10 mouse cellular contexts compared by ENCODE assay signal in the genomic region with DNA sequence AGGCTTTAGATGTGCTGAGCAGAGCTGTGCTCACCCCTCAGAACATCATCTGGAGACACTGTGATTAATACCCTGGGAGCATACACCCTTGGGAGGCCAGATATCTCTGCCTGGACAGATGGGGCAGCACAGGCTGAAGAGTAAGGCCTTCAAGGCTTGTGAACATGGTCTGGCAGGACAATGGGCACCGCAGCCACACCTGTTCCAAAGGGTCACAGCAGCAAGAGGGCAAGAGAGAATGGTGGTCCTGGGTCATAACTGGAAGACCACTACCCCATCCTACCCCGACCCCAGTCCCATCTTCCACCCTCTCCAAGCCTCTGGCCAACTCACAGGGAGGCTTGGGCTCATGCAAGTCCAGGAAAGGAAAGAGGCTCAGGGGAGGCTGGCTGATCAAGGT. TPM values are rescaled to one million over a fixed set of nuclear protein-coding genes. Genes with fewer than 3 reads are reported as not detected.
DNase-seq lines count a peak whose midpoint lies in the region; ATAC-seq and TF ChIP-seq lines count a peak whose summit lies in the region.
"Had no signal": no experiment of that assay in that cellular context is flagged by ENCODE, and none has a peak within 500 bp of the region (broad histone marks: within the 10 kb centered on the region; RNA-seq: fewer than 3 reads in every experiment).

No protein-coding gene starts in this region.

- peaks cover 52% of the 10 kb centered on the region for H3K4me1 ChIP-seq in forebrain, embryonic 15.5 days
- peaks cover 60% of the 10 kb centered on the region for H3K4me1 ChIP-seq in forebrain, embryonic 12.5 days
- H3K4me1 ChIP-seq in intestine, embryonic 14.5 days (replicated peaks; ENCODE audit: control insufficient read depth, insufficient read depth, low read length): peaks cover 20% of the 10 kb centered on the region
- peaks cover 30% of the 10 kb centered on the region for H3K4me1 ChIP-seq in intestine, embryonic 15.5 days (replicated peaks)
- H3K4me1 ChIP-seq in testis, adult 2 months (ENCODE audit: control insufficient read depth, insufficient read depth, low read length): peaks cover 10% of the 10 kb centered on the region; the same call in 1 of the 2 replicates

- H3K27me3 ChIP-seq in forebrain, embryonic 15.5 days: no peaks in the 10 kb centered on the region
- no peaks in the 10 kb centered on the region for H3K27me3 ChIP-seq in forebrain, embryonic 12.5 days
- no peaks in the 10 kb centered on the region for H3K27me3 ChIP-seq in intestine, embryonic 14.5 days (replicated peaks; ENCODE audit: control insufficient read depth, insufficient read depth, low read length)
- no peaks in the 10 kb centered on the region for H3K27me3 ChIP-seq in intestine, embryonic 15.5 days (replicated peaks)
- H3K27me3 ChIP-seq in testis, adult 2 months (ENCODE audit: control insufficient read depth, insufficient read depth, low read length): no peaks in the 10 kb centered on the region

- no peak overlapping the region for H3K4me3 ChIP-seq in forebrain, embryonic 15.5 days
- H3K4me3 ChIP-seq in forebrain, embryonic 12.5 days (replicated peaks): no peak overlapping the region
- H3K4me3 ChIP-seq in intestine, embryonic 14.5 days (ENCODE audit: low read depth, low read length): no peak overlapping the region
- no peak overlapping the region for H3K4me3 ChIP-seq in intestine, embryonic 15.5 days (replicated peaks)
- H3K4me3 ChIP-seq in testis, adult 2 months (ENCODE audit: control insufficient read depth, low read depth, low read length): no peak overlapping the region

- peak overlapping the region; percentile 79; the same call in 1 of the 2 replicates for H3K27ac ChIP-seq in forebrain, embryonic 15.5 days (replicated peaks)
- H3K27ac ChIP-seq in forebrain, embryonic 12.5 days: no peak overlapping the region
- H3K27ac ChIP-seq in intestine, embryonic 14.5 days (ENCODE audit: low read depth): peak overlapping the region; percentile 64; the same call in 1 of the 2 replicates
- H3K27ac ChIP-seq in intestine, embryonic 15.5 days: no peak overlapping the region
- peak overlapping the region; percentile 10; the same call in 1 of the 2 replicates for H3K27ac ChIP-seq in testis, adult 2 months (ENCODE audit: control insufficient read depth, insufficient read depth, low read depth, low read length)

- no peak for ATAC-seq in forebrain, embryonic 15.5 days (replicated peaks)
- ATAC-seq in forebrain, embryonic 12.5 days (ENCODE audit: low FRiP score): no peak
- ATAC-seq in intestine, embryonic 14.5 days (replicated peaks; ENCODE audit: low FRiP score, low TSS enrichment, low read depth): no peak
- no peak for ATAC-seq in intestine, embryonic 15.5 days
- ATAC-seq: liver, postnatal 0 days had no signal

- WGBS in forebrain, embryonic 15.5 days: 100% methylated on average over 2 of the region's 2 CpGs
- WGBS in forebrain, embryonic 12.5 days: 93% methylated on average over 2 of the region's 2 CpGs
- WGBS in intestine, embryonic 14.5 days: 94% methylated on average over 2 of the region's 2 CpGs
- 97% methylated on average over 2 of the region's 2 CpGs for WGBS in intestine, embryonic 15.5 days

- H3K36me3 ChIP-seq in forebrain, embryonic 15.5 days: peaks cover 24% of the 10 kb centered on the region
- H3K36me3 ChIP-seq in forebrain, embryonic 12.5 days (replicated peaks): peaks cover 71% of the 10 kb centered on the region
- H3K36me3 ChIP-seq in intestine, embryonic 14.5 days (ENCODE audit: control insufficient read depth, insufficient read depth, low read length): peaks cover 51% of the 10 kb centered on the region
- peaks cover 13% of the 10 kb centered on the region for H3K36me3 ChIP-seq in intestine, embryonic 15.5 days
- no peaks in the 10 kb centered on the region for H3K36me3 ChIP-seq in testis, adult 2 months (ENCODE audit: control insufficient read depth, insufficient read depth, low read length)

- H3K9me3 ChIP-seq in forebrain, embryonic 15.5 days: no peaks in the 10 kb centered on the region
- H3K9me3 ChIP-seq in forebrain, embryonic 12.5 days: no peaks in the 10 kb centered on the region
- no peaks in the 10 kb centered on the region for H3K9me3 ChIP-seq in intestine, embryonic 14.5 days (ENCODE audit: control insufficient read depth, low read length)
- H3K9me3 ChIP-seq in intestine, embryonic 15.5 days: no peaks in the 10 kb centered on the region

- no peak for DNase-seq in intestine, embryonic 14.5 days (ENCODE audit: low spot score)
- DNase-seq in testis, postnatal 10 days (ENCODE audit: low spot score): no peak
- no peak for DNase-seq in spleen, postnatal 36 days (ENCODE audit: low spot score in 2 of 2)
- DNase-seq in left cerebral cortex, adult 8-10 months (ENCODE audit: low spot score in 2 of 2): no peak
- DNase-seq: kidney, postnatal 4 days; liver, postnatal 0 days had no signal

- no peak for TF ChIP-seq POLR2A in testis, adult 2 months (IDR thresholded peaks at IDR 0.05; ENCODE audit: control insufficient read depth, low read depth, low read length)

- H3K4me2 ChIP-seq in forebrain, embryonic 15.5 days (replicated peaks): no peak overlapping the region
- H3K4me2 ChIP-seq in forebrain, embryonic 12.5 days: no peak overlapping the region
- no peak overlapping the region for H3K4me2 ChIP-seq in intestine, embryonic 14.5 days (ENCODE audit: low read length)
- H3K4me2 ChIP-seq in intestine, embryonic 15.5 days (replicated peaks): no peak overlapping the region

- no peak overlapping the region for H3K9ac ChIP-seq in forebrain, embryonic 15.5 days (replicated peaks)
- H3K9ac ChIP-seq in forebrain, embryonic 12.5 days: no peak overlapping the region
- no peak overlapping the region for H3K9ac ChIP-seq in intestine, embryonic 14.5 days (ENCODE audit: low read length)
- no peak overlapping the region for H3K9ac ChIP-seq in intestine, embryonic 15.5 days
- H3K9ac ChIP-seq: liver, postnatal 0 days had no signal

- TF ChIP-seq CTCF in testis, adult 2 months (IDR thresholded peaks at IDR 0.05; ENCODE audit: control insufficient read depth, insufficient read depth, insufficient replicate concordance, low read depth, low read length): no peak

RNA-seq across cellular contexts. Expression of a gene that starts 11.9 kb away (rescaled TPM):
- polyA plus RNA-seq in forebrain, embryonic 15.5 days (2015; fragmentation: Nextera tagmentation; extraction: Ambion mirVana): 39.5 and 45.7 TPM in 2 replicates
- 52.3 and 56.8 TPM in 2 replicates for polyA plus RNA-seq in forebrain, embryonic 12.5 days (2016; fragmentation: Nextera tagmentation; extraction: Ambion mirVana)
- 20.6 and 20.9 TPM in 2 replicates for polyA plus RNA-seq in intestine, embryonic 14.5 days (2014; fragmentation: Nextera tagmentation; extraction: Ambion mirVana)
- 14.7 and 17.5 TPM in 2 replicates for polyA plus RNA-seq in intestine, embryonic 15.5 days (2015; fragmentation: Nextera tagmentation; extraction: Ambion mirVana)
- polyA plus RNA-seq in testis, adult 2 months (2012; rRNA removed): 27.1 and 27.7 TPM in 2 replicates
- total RNA-seq in left cerebral cortex, adult 8-10 months (2022): 10 to 100 TPM; 49.7 to 53.1 (median 51.4) TPM

Comparison
In these comparisons a context has a peak if more than half of its experiments do, and no peak if none do; other contexts are left out.
1. H3K27ac ChIP-seq: peak in forebrain, embryonic 15.5 days (single experiment), intestine, embryonic 14.5 days (single experiment) and testis, adult 2 months (single experiment); none in forebrain, embryonic 12.5 days (single experiment) and intestine, embryonic 15.5 days (single experiment).